Mouse (Mus musculus): ENCODE measurements around the gene Polr3c.
"Not testable (repeated sequence)": the region's sequence is repeated elsewhere in the genome, so short reads cannot be mapped to it uniquely, and the experiment has no call there.

Gene Polr3c

GRCm38 (mm10) chr3:96727343-96727827 is at the start of gene Polr3c, which contains the start of gene Rnf115:
Gene Polr3c (minus strand): TSS chr3:96727628.
Gene Rnf115 (plus strand): TSS chr3:96727664.
- peak; percentile 91 to 94 for DNase-seq

- no peak for DNase-seq
Measured at GRCm38 (mm10) chr3:96777120-96777519, 49.7 kb upstream of the Polr3c start.

GRCm38 (mm10) chr3:96772949-96773348 is 45.5 kb upstream of the Polr3c start:
- DNase-seq = no peak

GRCm38 (mm10) chr3:96769971-96770370 is 42.5 kb upstream of the Polr3c start:
- no peak for DNase-seq

- DNase-seq = no peak
Measured at GRCm38 (mm10) chr3:96764528-96764927, 37.1 kb upstream of the Polr3c start.

GRCm38 (mm10) chr3:96759695-96760094 is 32.3 kb upstream of the Polr3c start:
- DNase-seq = no peak

GRCm38 (mm10) chr3:96757691-96758090 is 30.3 kb upstream of the Polr3c start:
- no peak for DNase-seq

- DNase-seq = no peak
Measured at GRCm38 (mm10) chr3:96755935-96756334, 28.5 kb upstream of the Polr3c start.

GRCm38 (mm10) chr3:96746829-96747228 is 19.4 kb upstream of the Polr3c start:
- DNase-seq = no peak

- no peak for DNase-seq
Measured at GRCm38 (mm10) chr3:96744348-96744747, 16.9 kb upstream of the Polr3c start.

- not testable (repeated sequence) for DNase-seq
Measured at GRCm38 (mm10) chr3:96740279-96740678, 12.9 kb upstream of the Polr3c start.

GRCm38 (mm10) chr3:96737995-96738394 is 10.6 kb upstream of the Polr3c start:
- DNase-seq = no peak

- no peak for DNase-seq
Measured at GRCm38 (mm10) chr3:96737013-96737740, 9.7 kb upstream of the Polr3c start.

- DNase-seq = no peak
Measured at GRCm38 (mm10) chr3:96735200-96735599, 7.8 kb upstream of the Polr3c start.

- DNase-seq = no peak
Measured at GRCm38 (mm10) chr3:96733984-96734383, 6.6 kb upstream of the Polr3c start.

- DNase-seq = no peak
Measured at GRCm38 (mm10) chr3:96730785-96731184, 3.4 kb upstream of the Polr3c start.

GRCm38 (mm10) chr3:96729403-96729784 is 2.0 kb upstream of the Polr3c start:
- DNase-seq = no peak

GRCm38 (mm10) chr3:96728634-96729402 is 1.4 kb upstream of the Polr3c start:
- no peak for DNase-seq

- no peak for DNase-seq
Measured at GRCm38 (mm10) chr3:96727828-96728633, 603 bp upstream of the Polr3c start.

GRCm38 (mm10) chr3:96719173-96719572 is 8.3 kb downstream of the Polr3c start:
- no peak for DNase-seq

GRCm38 (mm10) chr3:96715854-96716253 is 11.6 kb downstream of the Polr3c start:
- no peak for DNase-seq

- DNase-seq = no peak
Measured at GRCm38 (mm10) chr3:96714286-96714685, 13.1 kb downstream of the Polr3c start.

- DNase-seq = no peak
Measured at GRCm38 (mm10) chr3:96708684-96709064, 18.8 kb downstream of the Polr3c start.

All from spleen, adult 18-20 months (tissue).